In the genomic region with DNA sequence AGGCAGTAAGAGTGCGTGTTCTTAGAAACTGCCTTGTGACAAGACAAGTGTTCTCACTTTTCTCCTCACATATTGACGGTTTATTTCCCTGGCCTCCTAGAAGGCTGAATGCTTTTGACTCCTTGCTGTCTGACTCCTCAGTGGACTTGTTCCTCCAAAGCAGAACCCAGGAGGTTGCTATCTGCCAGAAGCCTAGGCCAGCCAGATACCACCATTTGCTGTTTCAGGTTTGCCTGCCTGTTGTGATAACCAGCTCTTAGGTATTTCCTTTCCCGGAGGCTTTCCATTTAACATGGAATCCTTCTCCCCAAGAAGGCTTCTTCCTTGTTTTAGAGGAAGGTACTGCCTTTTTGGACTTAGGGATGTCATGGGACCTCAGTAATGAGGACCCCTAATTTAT, we compare ENCODE assay signal across 7 mouse cellular contexts.
DNase-seq lines count a peak whose midpoint lies in the region; ATAC-seq lines count a peak whose summit lies in the region.
"Not testable (repeated sequence)": the region's sequence is repeated elsewhere in the genome, so short reads cannot be mapped to it uniquely, and the experiment has no call there.

No protein-coding gene starts in this region.

- H3K27ac ChIP-seq in liver, embryonic 13.5 days = peak overlapping the region; percentile 89
- H3K27ac ChIP-seq in liver, embryonic 16.5 days (ENCODE audit: low read length) = peak overlapping the region; percentile 87

- H3K27me3 ChIP-seq in liver, embryonic 13.5 days; liver, embryonic 16.5 days (ENCODE audit: control insufficient read depth, insufficient read depth, low read depth, low read length): not testable (repeated sequence)

- DNase-seq in MEL-GATA-1-ER (ENCODE audit: extremely low read depth, low read depth) (peak; percentile 30), liver (peak; percentile 73)
- DNase-seq in c-Kit-positive CD71-positive TER-119-positive erythroid progenitor cells, embryonic 14.5 days (ENCODE audit: low spot score) = peak; percentile 50
- peak; percentile 56 for DNase-seq in liver, embryonic 13.5 days

- H3K9me3 ChIP-seq in liver, embryonic 13.5 days (replicated peaks); liver, embryonic 16.5 days (replicated peaks; ENCODE audit: control insufficient read depth, low read length): not testable (repeated sequence)

- not testable (repeated sequence) for H3K4me3 ChIP-seq in liver, embryonic 13.5 days (replicated peaks); liver, embryonic 16.5 days (ENCODE audit: low read depth, low read length)

- 55% methylated on average over 3 of the region's 3 CpGs for WGBS in liver, embryonic 13.5 days (ENCODE audit: insufficient replicate concordance)
- WGBS in liver, embryonic 16.5 days (ENCODE audit: insufficient replicate concordance) = 57% methylated on average over 3 of the region's 3 CpGs

- H3K36me3 ChIP-seq in liver, embryonic 13.5 days = peaks cover 21% of the 10 kb centered on the region
- H3K36me3 ChIP-seq in liver, embryonic 16.5 days (ENCODE audit: control insufficient read depth, insufficient read depth) = not testable (repeated sequence)

- peak; percentile 73 for ATAC-seq in erythroid progenitor cell, adult 5-6 weeks (replicated peaks; ENCODE audit: low FRiP score, poor library complexity, severe bottlenecking)
- peak; percentile 78 for ATAC-seq in liver, embryonic 13.5 days (ENCODE audit: low read depth)
- ATAC-seq in liver, embryonic 16.5 days (ENCODE audit: low read depth) = peak; percentile 58
- ATAC-seq in megakaryocyte progenitor cell, adult 5-6 weeks (replicated peaks; ENCODE audit: poor library complexity) = peak; percentile 38

- H3K9ac ChIP-seq in liver, embryonic 13.5 days = peak overlapping the region; percentile 56
- peak overlapping the region; percentile 38 for H3K9ac ChIP-seq in liver, embryonic 16.5 days (ENCODE audit: low read depth, low read length)

- H3K4me2 ChIP-seq in liver, embryonic 13.5 days = peak overlapping the region; percentile 28
- H3K4me2 ChIP-seq in liver, embryonic 16.5 days (ENCODE audit: low read depth, low read length) = 0 out of 2 replicates have a peak overlapping the region, but pooled peaks have one; percentile 5

- H3K4me1 ChIP-seq in liver, embryonic 13.5 days (replicated peaks) = peaks cover 47% of the 10 kb centered on the region
- peaks cover 29% of the 10 kb centered on the region for H3K4me1 ChIP-seq in liver, embryonic 16.5 days (ENCODE audit: control insufficient read depth, low read depth, low read length)
